Mouse (Mus musculus): Measurements from ENCODE around the gene Wsb2. TPM values are rescaled to one million over a fixed set of nuclear protein-coding genes. Genes with fewer than 3 reads are reported as not detected.

The Wsb2 gene
- polyA plus RNA-seq, 1 experiment, result 43.4 TPM

GRCm38 (mm10) chr5:117383198-117383597, 26.1 kb downstream of the Wsb2 start:
- H3K36me3 ChIP-seq (ENCODE audit: control insufficient read depth, insufficient read depth, low read length), result peaks cover 17% of the 10 kb centered on the region
- TF ChIP-seq CTCF (IDR thresholded peaks at IDR 0.05; ENCODE audit: extremely low read depth, insufficient read depth, insufficient read length, insufficient replicate concordance), result no peak
- no peak for TF ChIP-seq POLR2A (IDR thresholded peaks at IDR 0.05; ENCODE audit: low read depth, low read length)
- H3K27ac ChIP-seq (ENCODE audit: insufficient read depth, low read length), result no peak overlapping the region

GRCm38 (mm10) chr5:117388296-117388751, 31.2 kb downstream of the Wsb2 start:
- Histone ChIP-seq H3K27me3 (ENCODE audit: control insufficient read depth, insufficient read depth, low read length) (no peaks in the 10 kb centered on the region), H3K4me3 (ENCODE audit: extremely low read depth, insufficient read depth, insufficient read length) (peak overlapping the region; percentile 82), H3K27ac (ENCODE audit: insufficient read depth, low read length) (no peak overlapping the region; the same call in 1 of the 2 replicates), H3K36me3 (ENCODE audit: control insufficient read depth, insufficient read depth, low read length) (0 out of 2 replicates have a peak, but pooled peaks cover 2% of the 10 kb centered on the region), H3K4me1 (ENCODE audit: control insufficient read depth, insufficient read depth, insufficient read length) (peaks cover 10% of the 10 kb centered on the region)
- WGBS, result 2% methylated on average over 16 of the region's 16 CpGs
- DNase-seq (ENCODE audit: low read depth in 1 of 2, low spot score in 2 of 2), result peak; percentile 26 to 43
- TF ChIP-seq POLR2A (IDR thresholded peaks at IDR 0.05; ENCODE audit: low read depth, low read length), result no peak
- peak; percentile 21; the same call in 1 of the 2 replicates for TF ChIP-seq CTCF (IDR thresholded peaks at IDR 0.05; ENCODE audit: extremely low read depth, insufficient read depth, insufficient read length, insufficient replicate concordance)

More at GRCm38 (mm10) chr5:117383198-117383597, 26.1 kb downstream of the Wsb2 start:
- H3K27me3 ChIP-seq (ENCODE audit: control insufficient read depth, insufficient read depth, low read length), result no peaks in the 10 kb centered on the region
- H3K4me3 ChIP-seq (ENCODE audit: extremely low read depth, insufficient read depth, insufficient read length), result no peak overlapping the region
- peaks cover 4% of the 10 kb centered on the region; the same call in 1 of the 2 replicates for H3K4me1 ChIP-seq (ENCODE audit: control insufficient read depth, insufficient read depth, insufficient read length)
- 70% methylated on average over 12 of the region's 12 CpGs for WGBS
- no peak for DNase-seq (ENCODE audit: low read depth in 1 of 2, low spot score in 2 of 2)

- H3K4me1 ChIP-seq (ENCODE audit: control insufficient read depth, insufficient read depth, insufficient read length), result peaks cover 10% of the 10 kb centered on the region
- no peaks in the 10 kb centered on the region for H3K27me3 ChIP-seq (ENCODE audit: control insufficient read depth, insufficient read depth, low read length)
- H3K27ac ChIP-seq (ENCODE audit: insufficient read depth, low read length), result no peak within 1 kb of the TSS; the same call in 1 of the 2 replicates
- H3K36me3 ChIP-seq (ENCODE audit: control insufficient read depth, insufficient read depth, low read length), result 0 out of 2 replicates have a peak, but pooled peaks cover 2% of the 10 kb centered on the region
- peak; percentile 11; the same call in 1 of the 2 replicates for TF ChIP-seq POLR2A (IDR thresholded peaks at IDR 0.05; ENCODE audit: low read depth, low read length)
- no peak for TF ChIP-seq CTCF (IDR thresholded peaks at IDR 0.05; ENCODE audit: extremely low read depth, insufficient read depth, insufficient read length, insufficient replicate concordance)
- DNase-seq (ENCODE audit: low read depth in 1 of 2, low spot score in 2 of 2), result peak; percentile 81 to 96
- WGBS, result under 1% methylated on average over 40 of the region's 44 CpGs
- peak within 1 kb of the TSS; percentile 82 for H3K4me3 ChIP-seq (ENCODE audit: extremely low read depth, insufficient read depth, insufficient read length)
These were observed 31.8 kb downstream of the Wsb2 start, which contains the start of gene Rfc5 for GRCm38 (mm10) chr5:117388877-117389276. Rfc5 (minus strand) TSS chr5:117389047.

- H3K27me3 ChIP-seq (ENCODE audit: control insufficient read depth, insufficient read depth, low read length), result no peaks in the 10 kb centered on the region
- TF ChIP-seq CTCF (IDR thresholded peaks at IDR 0.05; ENCODE audit: extremely low read depth, insufficient read depth, insufficient read length, insufficient replicate concordance) (no peak), POLR2A (IDR thresholded peaks at IDR 0.05; ENCODE audit: low read depth, low read length) (no peak)
- WGBS, result 64% methylated on average over 1 of the region's 1 CpGs
- H3K4me1 ChIP-seq (ENCODE audit: control insufficient read depth, insufficient read depth, insufficient read length), result peaks cover 10% of the 10 kb centered on the region
- H3K4me3 ChIP-seq (ENCODE audit: extremely low read depth, insufficient read depth, insufficient read length), result no peak overlapping the region
- no peaks in the 10 kb centered on the region for H3K36me3 ChIP-seq (ENCODE audit: control insufficient read depth, insufficient read depth, low read length)
- no peak for DNase-seq (ENCODE audit: low read depth in 1 of 2, low spot score in 2 of 2)
- H3K27ac ChIP-seq (ENCODE audit: insufficient read depth, low read length), result no peak overlapping the region
These were observed 33.8 kb downstream of the Wsb2 start for GRCm38 (mm10) chr5:117390895-117391294.

GRCm38 (mm10) chr5:117395834-117396233, 38.7 kb downstream of the Wsb2 start:
- H3K4me3 ChIP-seq (ENCODE audit: extremely low read depth, insufficient read depth, insufficient read length), result no peak overlapping the region
- no peak for TF ChIP-seq POLR2A (IDR thresholded peaks at IDR 0.05; ENCODE audit: low read depth, low read length)
- no peak for TF ChIP-seq CTCF (IDR thresholded peaks at IDR 0.05; ENCODE audit: extremely low read depth, insufficient read depth, insufficient read length, insufficient replicate concordance)
- no peaks in the 10 kb centered on the region for H3K36me3 ChIP-seq (ENCODE audit: control insufficient read depth, insufficient read depth, low read length)
- no peak overlapping the region for H3K27ac ChIP-seq (ENCODE audit: insufficient read depth, low read length)
- WGBS, result 73% methylated on average over 5 of the region's 5 CpGs
- H3K4me1 ChIP-seq (ENCODE audit: control insufficient read depth, insufficient read depth, insufficient read length), result no peaks in the 10 kb centered on the region
- H3K27me3 ChIP-seq (ENCODE audit: control insufficient read depth, insufficient read depth, low read length), result no peaks in the 10 kb centered on the region
- no peak for DNase-seq (ENCODE audit: low read depth in 1 of 2, low spot score in 2 of 2)

GRCm38 (mm10) chr5:117396596-117397014, 39.5 kb downstream of the Wsb2 start:
- no peaks in the 10 kb centered on the region for H3K27me3 ChIP-seq (ENCODE audit: control insufficient read depth, insufficient read depth, low read length)
- H3K36me3 ChIP-seq (ENCODE audit: control insufficient read depth, insufficient read depth, low read length), result no peaks in the 10 kb centered on the region
- no peak for TF ChIP-seq CTCF (IDR thresholded peaks at IDR 0.05; ENCODE audit: extremely low read depth, insufficient read depth, insufficient read length, insufficient replicate concordance)
- no peak for TF ChIP-seq POLR2A (IDR thresholded peaks at IDR 0.05; ENCODE audit: low read depth, low read length)
- no peaks in the 10 kb centered on the region for H3K4me1 ChIP-seq (ENCODE audit: control insufficient read depth, insufficient read depth, insufficient read length)
- H3K4me3 ChIP-seq (ENCODE audit: extremely low read depth, insufficient read depth, insufficient read length), result no peak overlapping the region
- no peak overlapping the region for H3K27ac ChIP-seq (ENCODE audit: insufficient read depth, low read length)
- 26% methylated on average over 6 of the region's 6 CpGs for WGBS
- DNase-seq (ENCODE audit: low read depth in 1 of 2, low spot score in 2 of 2), result no peak

GRCm38 (mm10) chr5:117397371-117397770, 40.3 kb downstream of the Wsb2 start:
- TF ChIP-seq POLR2A (IDR thresholded peaks at IDR 0.05; ENCODE audit: low read depth, low read length) (no peak), CTCF (IDR thresholded peaks at IDR 0.05; ENCODE audit: extremely low read depth, insufficient read depth, insufficient read length, insufficient replicate concordance) (no peak)
- Histone ChIP-seq H3K36me3 (ENCODE audit: control insufficient read depth, insufficient read depth, low read length) (no peaks in the 10 kb centered on the region), H3K27me3 (ENCODE audit: control insufficient read depth, insufficient read depth, low read length) (no peaks in the 10 kb centered on the region), H3K27ac (ENCODE audit: insufficient read depth, low read length) (no peak overlapping the region), H3K4me3 (ENCODE audit: extremely low read depth, insufficient read depth, insufficient read length) (no peak overlapping the region), H3K4me1 (ENCODE audit: control insufficient read depth, insufficient read depth, insufficient read length) (no peaks in the 10 kb centered on the region)
- 81% methylated on average over 6 of the region's 6 CpGs for whole genome bisulfite sequencing
- DNase-seq (ENCODE audit: low read depth in 1 of 2, low spot score in 2 of 2), result no peak
